In genomic region chr3:119042611-119043010, GRCm38 (mm10) we compare ENCODE assay signal across 19 mouse cellular contexts.
"Had no signal": no experiment of that assay in that cellular context is flagged by ENCODE, and none has a peak within 500 bp of the region (broad histone marks: within the 10 kb centered on the region; RNA-seq: fewer than 3 reads in every experiment).

No protein-coding gene starts in this region.

- DNase-seq: liver; liver, postnatal 0 days; lung, embryonic 14.5 days; retina, postnatal 1 day; right cerebral cortex, postnatal 25 days; spleen, adult 18-20 months; thymus, postnatal 25 days had no signal

- H3K36me3 ChIP-seq: intestine, embryonic 15.5 days; limb, embryonic 10.5 days; limb, embryonic 13.5 days; midbrain, embryonic 12.5 days; midbrain, embryonic 15.5 days; neural tube, embryonic 12.5 days; neural tube, embryonic 15.5 days; stomach, embryonic 15.5 days had no signal

- H3K4me2 ChIP-seq: intestine, embryonic 15.5 days; limb, embryonic 13.5 days; lung, embryonic 14.5 days; midbrain, embryonic 12.5 days; midbrain, embryonic 15.5 days; neural tube, embryonic 12.5 days; neural tube, embryonic 15.5 days; stomach, embryonic 15.5 days had no signal

- H3K4me3 ChIP-seq: intestine, embryonic 15.5 days; limb, embryonic 10.5 days; limb, embryonic 13.5 days; midbrain, embryonic 12.5 days; midbrain, embryonic 15.5 days; neural tube, embryonic 12.5 days; neural tube, embryonic 15.5 days; stomach, embryonic 15.5 days had no signal

- H3K4me1 ChIP-seq: intestine, embryonic 15.5 days; limb, embryonic 10.5 days; limb, embryonic 13.5 days; midbrain, embryonic 12.5 days; midbrain, embryonic 15.5 days; neural tube, embryonic 12.5 days; neural tube, embryonic 15.5 days; stomach, embryonic 15.5 days had no signal

- ATAC-seq: intestine, embryonic 15.5 days; liver, postnatal 0 days; lung, postnatal 0 days; midbrain, embryonic 15.5 days had no signal

- H3K27me3 ChIP-seq: intestine, embryonic 15.5 days; limb, embryonic 13.5 days; midbrain, embryonic 12.5 days; midbrain, embryonic 15.5 days; neural tube, embryonic 12.5 days; neural tube, embryonic 15.5 days; stomach, embryonic 15.5 days had no signal

- H3K9ac ChIP-seq: intestine, embryonic 15.5 days; limb, embryonic 13.5 days; liver, embryonic 14.5 days; liver, postnatal 0 days; lung, embryonic 14.5 days; midbrain, embryonic 12.5 days; midbrain, embryonic 15.5 days; neural tube, embryonic 12.5 days; neural tube, embryonic 15.5 days; stomach, embryonic 15.5 days had no signal

- H3K27ac ChIP-seq: intestine, embryonic 15.5 days; kidney, postnatal 0 days; limb, embryonic 10.5 days; limb, embryonic 13.5 days; liver, embryonic 14.5 days; macrophage; midbrain, embryonic 12.5 days; midbrain, embryonic 15.5 days; neural tube, embryonic 12.5 days; neural tube, embryonic 15.5 days; stomach, embryonic 15.5 days had no signal

- H3K9me3 ChIP-seq: intestine, embryonic 15.5 days; limb, embryonic 10.5 days; limb, embryonic 13.5 days; midbrain, embryonic 12.5 days; midbrain, embryonic 15.5 days; neural tube, embryonic 12.5 days; neural tube, embryonic 15.5 days; stomach, embryonic 15.5 days had no signal
